Mouse (Mus musculus) forebrain, embryonic 10.5 days (tissue): ENCODE results near the gene Vtcn1. TPM values are rescaled to one million over a fixed set of nuclear protein-coding genes. Genes with fewer than 3 reads are reported as not detected.

Experiments used
- DNase-seq: peaks from one replicate; pipeline ENCODE4 v3.0.0-alpha.2; 2017; ENCODE audit warnings: low spot score; ENCODE audit errors: extremely low spot score
- H3K27ac ChIP-seq: fragments of 300-500 bp; sonication (generic); 2 replicates; pipeline ENCODE4 v1.5.1; 2016; ENCODE audit warnings: mild to moderate bottlenecking
- H3K27me3 ChIP-seq: fragments of 300-500 bp; sonication (generic); 2 replicates; pipeline ENCODE4 v1.6.1; 2016; ENCODE audit warnings: mild to moderate bottlenecking; ENCODE audit not compliant: poor library complexity, severe bottlenecking
- H3K36me3 ChIP-seq: fragments of 300-500 bp; sonication (generic); replicated peaks from 2 replicates; pipeline ENCODE4 v1.6.1; 2016; ENCODE audit warnings: mild to moderate bottlenecking, moderate library complexity
- H3K4me1 ChIP-seq: fragments of 300-500 bp; sonication (generic); 2 replicates; pipeline ENCODE4 v1.6.1; 2016
- H3K4me3 ChIP-seq: fragments of 300-500 bp; sonication (generic); 2 replicates; pipeline ENCODE4 v1.5.1; 2016; ENCODE audit warnings: mild to moderate bottlenecking, moderate library complexity
- H3K9me3 ChIP-seq: fragments of 300-500 bp; sonication (generic); 2 replicates; pipeline ENCODE4 v1.6.1; 2016; ENCODE audit warnings: mild to moderate bottlenecking, moderate library complexity
- WGBS: fragments of 180-500 bp; shearing (Covaris S2); methylation state at CpG from one replicate; pipeline ENCODE4 v1.1.7; 2016; 5-methylcytosine and 5-hydroxymethylcytosine counted together
- polyA plus RNA-seq: library from polyadenylated mRNA; unstranded; fragments of >200 nt; fragmentation: Nextera tagmentation; extraction: Ambion mirVana; gene quantifications from 2 replicates; pipeline ENCODE4 v1.2.1, GENCODE M21; 2016

The Vtcn1 gene
- not detected in 2 replicates for polyA plus RNA-seq

- Histone ChIP-seq H3K27ac (peak within 1 kb of the TSS; percentile 48; the same call in 1 of the 2 replicates), H3K9me3 (no peaks in the 10 kb centered on the region), H3K27me3 (no peaks in the 10 kb centered on the region), H3K4me3 (no peak within 1 kb of the TSS), H3K36me3 (no peaks in the 10 kb centered on the region), H3K4me1 (peaks cover 22% of the 10 kb centered on the region)
- 51% methylated on average over 6 of the region's 6 CpGs for WGBS
- DNase-seq, result no peak
These were observed at the start of gene Vtcn1 for GRCm38 (mm10) chr3:100825225-100825965. Gene Vtcn1 (plus strand): TSS chr3:100825459.

- Histone ChIP-seq H3K4me3 (no peak overlapping the region), H3K4me1 (peaks cover 15% of the 10 kb centered on the region), H3K27ac (peak overlapping the region; percentile 51; the same call in 1 of the 2 replicates), H3K9me3 (no peaks in the 10 kb centered on the region), H3K36me3 (no peaks in the 10 kb centered on the region), H3K27me3 (no peaks in the 10 kb centered on the region)
- WGBS, result 80% methylated on average over 6 of the region's 6 CpGs
- no peak for DNase-seq
These were observed 48.3 kb upstream of the Vtcn1 start for GRCm38 (mm10) chr3:100776967-100777366.

GRCm38 (mm10) chr3:100777568-100777967, 47.7 kb upstream of the Vtcn1 start:
- peak overlapping the region; percentile 51; the same call in 1 of the 2 replicates for H3K27ac ChIP-seq
- 38% methylated on average over 4 of the region's 4 CpGs for whole genome bisulfite sequencing

GRCm38 (mm10) chr3:100786076-100786475, 39.2 kb upstream of the Vtcn1 start:
- Histone ChIP-seq H3K4me1 (no peaks in the 10 kb centered on the region), H3K27me3 (no peaks in the 10 kb centered on the region), H3K36me3 (no peaks in the 10 kb centered on the region), H3K9me3 (no peaks in the 10 kb centered on the region), H3K27ac (no peak overlapping the region), H3K4me3 (no peak overlapping the region)
- 81% methylated on average over 2 of the region's 2 CpGs for WGBS
- DNase-seq, result no peak

More at GRCm38 (mm10) chr3:100777568-100777967, 47.7 kb upstream of the Vtcn1 start:
- Histone ChIP-seq H3K9me3 (no peaks in the 10 kb centered on the region), H3K27me3 (no peaks in the 10 kb centered on the region), H3K36me3 (no peaks in the 10 kb centered on the region), H3K4me3 (no peak overlapping the region), H3K4me1 (peaks cover 15% of the 10 kb centered on the region)
- DNase-seq, result no peak

- 90% methylated on average over 3 of the region's 3 CpGs for WGBS
- Histone ChIP-seq H3K4me1 (no peaks in the 10 kb centered on the region), H3K27ac (no peak overlapping the region), H3K36me3 (no peaks in the 10 kb centered on the region), H3K27me3 (no peaks in the 10 kb centered on the region), H3K4me3 (no peak overlapping the region), H3K9me3 (no peaks in the 10 kb centered on the region)
- no peak for DNase-seq
These were observed 33.6 kb upstream of the Vtcn1 start for GRCm38 (mm10) chr3:100791670-100792069.

- Histone ChIP-seq H3K9me3 (no peaks in the 10 kb centered on the region), H3K27ac (no peak overlapping the region), H3K36me3 (no peaks in the 10 kb centered on the region), H3K4me3 (no peak overlapping the region), H3K4me1 (peaks cover 2% of the 10 kb centered on the region; the same call in 1 of the 2 replicates), H3K27me3 (no peaks in the 10 kb centered on the region)
- 87% methylated on average over 2 of the region's 2 CpGs for WGBS
- no peak for DNase-seq
These were observed 31.9 kb upstream of the Vtcn1 start for GRCm38 (mm10) chr3:100793345-100793744.

GRCm38 (mm10) chr3:100796571-100796970, 28.7 kb upstream of the Vtcn1 start:
- Histone ChIP-seq H3K4me1 (peaks cover 3% of the 10 kb centered on the region; the same call in 1 of the 2 replicates), H3K36me3 (no peaks in the 10 kb centered on the region), H3K9me3 (no peaks in the 10 kb centered on the region), H3K27me3 (no peaks in the 10 kb centered on the region), H3K27ac (no peak overlapping the region), H3K4me3 (no peak overlapping the region)
- WGBS, result 85% methylated on average over 4 of the region's 4 CpGs
- no peak for DNase-seq

- H3K9me3 ChIP-seq, result no peaks in the 10 kb centered on the region
- H3K27me3 ChIP-seq, result no peaks in the 10 kb centered on the region
- H3K4me1 ChIP-seq, result peaks cover 3% of the 10 kb centered on the region; the same call in 1 of the 2 replicates
- H3K4me3 ChIP-seq, result no peak overlapping the region
- 68% methylated on average over 6 of the region's 6 CpGs for WGBS
- no peak for DNase-seq
- H3K36me3 ChIP-seq, result no peaks in the 10 kb centered on the region
- H3K27ac ChIP-seq, result no peak overlapping the region
These were observed 27.8 kb upstream of the Vtcn1 start for GRCm38 (mm10) chr3:100797166-100798145.

GRCm38 (mm10) chr3:100798872-100799422, 26.3 kb upstream of the Vtcn1 start:
- 83% methylated on average over 3 of the region's 3 CpGs for WGBS
- Histone ChIP-seq H3K27me3 (no peaks in the 10 kb centered on the region), H3K4me1 (peaks cover 3% of the 10 kb centered on the region; the same call in 1 of the 2 replicates), H3K36me3 (no peaks in the 10 kb centered on the region), H3K9me3 (no peaks in the 10 kb centered on the region), H3K27ac (no peak overlapping the region), H3K4me3 (no peak overlapping the region)
- no peak for DNase-seq

- no peaks in the 10 kb centered on the region for H3K27me3 ChIP-seq
- no peak overlapping the region for H3K27ac ChIP-seq
- no peaks in the 10 kb centered on the region for H3K4me1 ChIP-seq
- no peak for DNase-seq
- H3K4me3 ChIP-seq, result no peak overlapping the region
- H3K36me3 ChIP-seq, result no peaks in the 10 kb centered on the region
- WGBS, result 90% methylated on average over 1 of the region's 1 CpGs
- H3K9me3 ChIP-seq, result no peaks in the 10 kb centered on the region
These were observed 20.3 kb upstream of the Vtcn1 start for GRCm38 (mm10) chr3:100804975-100805374.

GRCm38 (mm10) chr3:100805925-100806324, 19.3 kb upstream of the Vtcn1 start:
- Histone ChIP-seq H3K27me3 (no peaks in the 10 kb centered on the region), H3K9me3 (no peaks in the 10 kb centered on the region), H3K4me3 (no peak overlapping the region), H3K36me3 (no peaks in the 10 kb centered on the region), H3K4me1 (no peaks in the 10 kb centered on the region), H3K27ac (no peak overlapping the region)
- DNase-seq, result no peak
- 79% methylated on average over 6 of the region's 6 CpGs for WGBS

- no peaks in the 10 kb centered on the region for H3K36me3 ChIP-seq
These were observed 14.8 kb upstream of the Vtcn1 start for GRCm38 (mm10) chr3:100810461-100810860.

More at GRCm38 (mm10) chr3:100810461-100810860, 14.8 kb upstream of the Vtcn1 start:
- H3K27me3 ChIP-seq, result no peaks in the 10 kb centered on the region
- no peak overlapping the region for H3K27ac ChIP-seq
- no peak for DNase-seq
- no peak overlapping the region for H3K4me3 ChIP-seq
- 85% methylated on average over 2 of the region's 2 CpGs for WGBS
- H3K9me3 ChIP-seq, result no peaks in the 10 kb centered on the region
- no peaks in the 10 kb centered on the region for H3K4me1 ChIP-seq
